In genomic region chr2:168839221-168839620, GRCm38 (mm10) we compare ENCODE assay signal across 11 mouse cellular contexts.
DNase-seq lines count a peak whose midpoint lies in the region; ATAC-seq lines count a peak whose summit lies in the region.
"Had no signal": no experiment of that assay in that cellular context is flagged by ENCODE, and none has a peak within 500 bp of the region (broad histone marks: within the 10 kb centered on the region; RNA-seq: fewer than 3 reads in every experiment).

No protein-coding gene starts in this region.

- DNase-seq in heart, adult 9 months (ENCODE audit: low spot score in 2 of 2) = no peak
- DNase-seq in midbrain, embryonic 11.5 days (ENCODE audit: low spot score, missing footprints) = peak; percentile 93
- DNase-seq in left cerebral cortex, adult 8-10 months (ENCODE audit: low spot score in 2 of 2) = no peak
- DNase-seq: adrenal gland, postnatal 14 days; lung, adult 18-20 months had no signal

- H3K4me2 ChIP-seq in heart, embryonic 14.5 days (ENCODE audit: low read length) = peak overlapping the region; percentile 53; the same call in 1 of the 2 replicates
- peak overlapping the region; percentile 46 for H3K4me2 ChIP-seq in midbrain, embryonic 11.5 days
- H3K4me2 ChIP-seq in midbrain, embryonic 16.5 days (ENCODE audit: low read length) = no peak overlapping the region
- peak overlapping the region; percentile 56 for H3K4me2 ChIP-seq in forebrain, embryonic 13.5 days
- peak overlapping the region; percentile 54 for H3K4me2 ChIP-seq in midbrain, embryonic 13.5 days (replicated peaks)

- H3K9ac ChIP-seq in heart, embryonic 14.5 days (ENCODE audit: low read length) = no peak overlapping the region
- peak overlapping the region; percentile 39; the same call in 1 of the 2 replicates for H3K9ac ChIP-seq in midbrain, embryonic 11.5 days (ENCODE audit: low read length)
- no peak overlapping the region for H3K9ac ChIP-seq in midbrain, embryonic 16.5 days (ENCODE audit: low read depth, low read length)
- H3K9ac ChIP-seq in forebrain, embryonic 13.5 days = no peak overlapping the region
- no peak overlapping the region for H3K9ac ChIP-seq in midbrain, embryonic 13.5 days (replicated peaks)

- H3K4me1 ChIP-seq in heart, embryonic 14.5 days (ENCODE audit: control insufficient read depth in 2 of 2, insufficient read depth in 2 of 2, low read length in 2 of 2) = peaks cover 0 to 12% of the 10 kb centered on the region in 2 experiments; a peak in 2 of 4 replicates
- H3K4me1 ChIP-seq in midbrain, embryonic 11.5 days (ENCODE audit: control insufficient read depth, insufficient read depth, low read length) = peaks cover 45% of the 10 kb centered on the region
- H3K4me1 ChIP-seq in midbrain, embryonic 16.5 days (ENCODE audit: control insufficient read depth, insufficient read depth, low read length) = peaks cover 24% of the 10 kb centered on the region
- H3K4me1 ChIP-seq in forebrain, embryonic 13.5 days = peaks cover 25% of the 10 kb centered on the region
- H3K4me1 ChIP-seq in midbrain, embryonic 13.5 days (replicated peaks) = peaks cover 51% of the 10 kb centered on the region

- H3K36me3 ChIP-seq in heart, embryonic 14.5 days (ENCODE audit: control insufficient read depth, insufficient read depth, low read length) = no peaks in the 10 kb centered on the region
- no peaks in the 10 kb centered on the region for H3K36me3 ChIP-seq in midbrain, embryonic 11.5 days (ENCODE audit: control insufficient read depth, insufficient read depth, low read length)
- no peaks in the 10 kb centered on the region for H3K36me3 ChIP-seq in midbrain, embryonic 16.5 days (ENCODE audit: control insufficient read depth, insufficient read depth, low read length)
- no peaks in the 10 kb centered on the region for H3K36me3 ChIP-seq in forebrain, embryonic 13.5 days (ENCODE audit: poor library complexity, severe bottlenecking)
- no peaks in the 10 kb centered on the region for H3K36me3 ChIP-seq in midbrain, embryonic 13.5 days

- ATAC-seq in heart, embryonic 14.5 days (ENCODE audit: insufficient number of reproducible peaks, insufficient read depth, low FRiP score, low read depth) = no peak
- peak; percentile 33; the same call in 1 of the 2 replicates for ATAC-seq in midbrain, embryonic 11.5 days (ENCODE audit: low FRiP score)
- ATAC-seq in midbrain, embryonic 16.5 days = no peak
- ATAC-seq in forebrain, embryonic 13.5 days = no peak
- no peak for ATAC-seq in midbrain, embryonic 13.5 days
- no peak for ATAC-seq in erythroid progenitor cell, adult 5-6 weeks (replicated peaks; ENCODE audit: low FRiP score, poor library complexity, severe bottlenecking)

- H3K4me3 ChIP-seq in heart, embryonic 14.5 days (ENCODE audit: control insufficient read depth in 1 of 2, insufficient read depth in 1 of 2, low read depth in 1 of 2, low read length in 2 of 2) = no peak overlapping the region
- no peak overlapping the region for H3K4me3 ChIP-seq in midbrain, embryonic 11.5 days (ENCODE audit: low read depth, low read length)
- no peak overlapping the region for H3K4me3 ChIP-seq in midbrain, embryonic 16.5 days (ENCODE audit: low read depth, low read length)
- no peak overlapping the region for H3K4me3 ChIP-seq in forebrain, embryonic 13.5 days
- no peak overlapping the region for H3K4me3 ChIP-seq in midbrain, embryonic 13.5 days (replicated peaks)
- H3K4me3 ChIP-seq: myocyte had no signal

- H3K27ac ChIP-seq in heart, embryonic 14.5 days (replicated peaks in 1 of 2; ENCODE audit: control insufficient read depth in 1 of 2, insufficient read depth in 1 of 2, low read depth in 2 of 2, low read length in 2 of 2) = no peak overlapping the region
- peak overlapping the region; percentile 89 for H3K27ac ChIP-seq in midbrain, embryonic 11.5 days (ENCODE audit: low read depth, low read length)
- H3K27ac ChIP-seq in midbrain, embryonic 16.5 days (ENCODE audit: low read length) = no peak overlapping the region
- no peak overlapping the region for H3K27ac ChIP-seq in forebrain, embryonic 13.5 days
- H3K27ac ChIP-seq in midbrain, embryonic 13.5 days = peak overlapping the region; percentile 82

- H3K27me3 ChIP-seq in heart, embryonic 14.5 days (ENCODE audit: control insufficient read depth, insufficient read depth, low read length) = peaks cover 73% of the 10 kb centered on the region
- no peaks in the 10 kb centered on the region for H3K27me3 ChIP-seq in midbrain, embryonic 11.5 days (ENCODE audit: control insufficient read depth, insufficient read depth, low read length)
- H3K27me3 ChIP-seq in midbrain, embryonic 16.5 days (ENCODE audit: control insufficient read depth, insufficient read depth, low read depth, low read length) = peaks cover 10% of the 10 kb centered on the region
- H3K27me3 ChIP-seq in forebrain, embryonic 13.5 days = peaks cover 57% of the 10 kb centered on the region
- H3K27me3 ChIP-seq in midbrain, embryonic 13.5 days = peaks cover 5% of the 10 kb centered on the region; the same call in 1 of the 2 replicates

- 26% methylated on average over 6 of the region's 6 CpGs for WGBS in heart, embryonic 14.5 days
- WGBS in midbrain, embryonic 11.5 days = 2% methylated on average over 6 of the region's 6 CpGs
- WGBS in midbrain, embryonic 16.5 days = 10% methylated on average over 6 of the region's 6 CpGs
- 9% methylated on average over 6 of the region's 6 CpGs for WGBS in forebrain, embryonic 13.5 days
- WGBS in midbrain, embryonic 13.5 days = 2% methylated on average over 6 of the region's 6 CpGs

- peaks cover 4% of the 10 kb centered on the region; the same call in 1 of the 2 replicates for H3K9me3 ChIP-seq in heart, embryonic 14.5 days (ENCODE audit: control insufficient read depth, low read length)
- no peaks in the 10 kb centered on the region for H3K9me3 ChIP-seq in midbrain, embryonic 11.5 days (ENCODE audit: control insufficient read depth, low read length)
- no peaks in the 10 kb centered on the region for H3K9me3 ChIP-seq in midbrain, embryonic 16.5 days (replicated peaks; ENCODE audit: control insufficient read depth, low read length, poor library complexity, severe bottlenecking)
- no peaks in the 10 kb centered on the region for H3K9me3 ChIP-seq in forebrain, embryonic 13.5 days (replicated peaks)
- no peaks in the 10 kb centered on the region for H3K9me3 ChIP-seq in midbrain, embryonic 13.5 days

Comparison
In these comparisons a context has a peak if more than half of its experiments do, and no peak if none do; other contexts are left out.
1. H3K27ac ChIP-seq: peak in midbrain, embryonic 11.5 days (single experiment) and midbrain, embryonic 13.5 days (single experiment); none in heart, embryonic 14.5 days (0 of 2), midbrain, embryonic 16.5 days (single experiment) and forebrain, embryonic 13.5 days (single experiment).